Mouse (Mus musculus): ENCODE results near the gene Tbx21. TPM values are rescaled to one million over a fixed set of nuclear protein-coding genes. Genes with fewer than 3 reads are reported as not detected.

The Tbx21 gene
- polyA plus RNA-seq, 2 experiments from 2014 or later: 2.2 TPM

Other genes starting within 250 kb of the Tbx21 start
- 100 to 1,000 TPM in 1 of 2 experiments, 10 to 100 TPM in 1; 82.3 to 119 TPM for gene Cdk5rap3, start 198.8 kb downstream of the Tbx21 start, polyA plus RNA-seq (2017; shearing (Covaris generic))
- gene Prr15l, start 187.2 kb downstream of the Tbx21 start, polyA plus RNA-seq (2017; shearing (Covaris generic)): 1 to 10 TPM in 1 of 2 experiments, under 1 TPM in 1; 0.48 to 1.5 TPM
- gene Pnpo, start 171.3 kb downstream of the Tbx21 start, polyA plus RNA-seq (2017; shearing (Covaris generic)): 10 to 100 TPM; 28.5 to 48.5 TPM
- 10 to 100 TPM; 19.5 to 22.9 TPM for gene Sp2, start 132.4 kb downstream of the Tbx21 start, polyA plus RNA-seq (2017; shearing (Covaris generic))
- gene Sp6, start 101.9 kb downstream of the Tbx21 start, polyA plus RNA-seq (2017; shearing (Covaris generic)): 1 to 10 TPM; 1.7 to 3.0 TPM
- gene Scrn2, start 85.4 kb downstream of the Tbx21 start, polyA plus RNA-seq (2017; shearing (Covaris generic)): 10 to 100 TPM in 1 of 2 experiments, 1 to 10 TPM in 1; 7.3 to 14.8 TPM
- not detected for gene Lrrc46, start 73.9 kb downstream of the Tbx21 start, polyA plus RNA-seq (2017; shearing (Covaris generic))
- 10 to 100 TPM; 60.9 to 82.9 TPM for gene Mrpl10, start 73.8 kb downstream of the Tbx21 start, polyA plus RNA-seq (2017; shearing (Covaris generic))
- gene Osbpl7, start 64.7 kb downstream of the Tbx21 start, polyA plus RNA-seq (2017; shearing (Covaris generic)): 10 to 100 TPM; 24.9 to 46.4 TPM
- under 1 TPM in 1 of 2 experiments, not detected in 1; 0.09 TPM for gene Tbkbp1, start 36.2 kb upstream of the Tbx21 start, polyA plus RNA-seq (2017; shearing (Covaris generic))
- 10 to 100 TPM; 23.5 to 33.4 TPM for gene Kpnb1, start 72.5 kb upstream of the Tbx21 start, polyA plus RNA-seq (2017; shearing (Covaris generic))
- gene Npepps, start 165.3 kb upstream of the Tbx21 start, polyA plus RNA-seq (2017; shearing (Covaris generic)): 10 to 100 TPM; 34.4 to 41.1 TPM
- gene Mrpl45, start 200.4 kb upstream of the Tbx21 start, polyA plus RNA-seq (2017; shearing (Covaris generic)): 10 to 100 TPM; 38.8 to 42.3 TPM
- gene Gpr179, start 236.7 kb upstream of the Tbx21 start, polyA plus RNA-seq (2017; shearing (Covaris generic)): under 1 TPM; 0.16 to 0.30 TPM
- gene Socs7, start 247.2 kb upstream of the Tbx21 start, polyA plus RNA-seq (2017; shearing (Covaris generic)): 1 to 10 TPM; 7.6 to 8.4 TPM